Mouse (Mus musculus) heart, embryonic 12.5 days (tissue): Measurements from ENCODE around the gene H2afy2. TPM values are rescaled to one million over a fixed set of nuclear protein-coding genes. Genes with fewer than 3 reads are reported as not detected.

Experiments used
- ATAC-seq: fragments of 200-750 bp; cut with Nextera tagmentation; 2 replicates; pipeline ENCODE4 v1.8.0; 2017; ENCODE audit warnings: moderate TSS enrichment, moderate library complexity; ENCODE audit not compliant: insufficient number of reproducible peaks, low FRiP score
- H3K27ac ChIP-seq: fragments of 300-500 bp; sonication (generic); 2 replicates; pipeline ENCODE4 v1.5.1; 2016; ENCODE audit warnings: mild to moderate bottlenecking, moderate library complexity; ENCODE audit not compliant: poor library complexity, severe bottlenecking
- H3K27me3 ChIP-seq: fragments of 300-500 bp; sonication (generic); replicated peaks from 2 replicates; pipeline ENCODE4 v1.6.1; 2016; ENCODE audit warnings: mild to moderate bottlenecking, moderate library complexity
- H3K36me3 ChIP-seq: fragments of 300-500 bp; sonication (generic); 2 replicates; pipeline ENCODE4 v1.6.1; 2016; ENCODE audit warnings: mild to moderate bottlenecking, moderate library complexity
- H3K4me1 ChIP-seq: fragments of 300-500 bp; sonication (generic); replicated peaks from 2 replicates; pipeline ENCODE4 v1.6.1; 2016; ENCODE audit warnings: mild to moderate bottlenecking
- H3K4me2 ChIP-seq: fragments of 300-500 bp; sonication (generic); 2 replicates; pipeline ENCODE4 v1.6.1; 2016; ENCODE audit warnings: mild to moderate bottlenecking, moderate library complexity
- H3K4me3 ChIP-seq: fragments of 300-500 bp; sonication (generic); 2 replicates; pipeline ENCODE4 v1.5.1; 2016; ENCODE audit warnings: mild to moderate bottlenecking
- H3K9ac ChIP-seq: fragments of 300-500 bp; sonication (generic); 2 replicates; pipeline ENCODE4 v1.6.1; 2016; ENCODE audit warnings: mild to moderate bottlenecking, moderate library complexity
- H3K9me3 ChIP-seq: fragments of 300-500 bp; sonication (generic); replicated peaks from 2 replicates; pipeline ENCODE4 v1.6.1; 2016; ENCODE audit warnings: mild to moderate bottlenecking, moderate library complexity
- WGBS: fragments of 180-500 bp; shearing (Covaris S2); methylation state at CpG from one replicate; pipeline ENCODE4 v1.1.7; 2016; 5-methylcytosine and 5-hydroxymethylcytosine counted together
- polyA plus RNA-seq: library from polyadenylated mRNA; unstranded; fragments of >200 nt; fragmentation: Nextera tagmentation; extraction: Ambion mirVana; gene quantifications from 2 replicates; pipeline ENCODE4 v1.2.1, GENCODE M21; 2016

H2afy2 gene
- polyA plus RNA-seq, 1 experiment from 2014 or later: 72.7 TPM

- H3K36me3 ChIP-seq: no peaks in the 10 kb centered on the region
- H3K27ac ChIP-seq: no peak overlapping the region
- no peak for ATAC-seq
- H3K9me3 ChIP-seq: no peaks in the 10 kb centered on the region
- no peak overlapping the region for H3K9ac ChIP-seq
- peaks cover 20% of the 10 kb centered on the region for H3K4me1 ChIP-seq
- H3K27me3 ChIP-seq: no peaks in the 10 kb centered on the region
- H3K4me2 ChIP-seq: no peak overlapping the region
- no peak overlapping the region for H3K4me3 ChIP-seq
- WGBS: 40% methylated on average over 4 of the region's 4 CpGs
These were observed 39.8 kb upstream of the H2afy2 start for GRCm38 (mm10) chr10:61823731-61824115.

DNA sequence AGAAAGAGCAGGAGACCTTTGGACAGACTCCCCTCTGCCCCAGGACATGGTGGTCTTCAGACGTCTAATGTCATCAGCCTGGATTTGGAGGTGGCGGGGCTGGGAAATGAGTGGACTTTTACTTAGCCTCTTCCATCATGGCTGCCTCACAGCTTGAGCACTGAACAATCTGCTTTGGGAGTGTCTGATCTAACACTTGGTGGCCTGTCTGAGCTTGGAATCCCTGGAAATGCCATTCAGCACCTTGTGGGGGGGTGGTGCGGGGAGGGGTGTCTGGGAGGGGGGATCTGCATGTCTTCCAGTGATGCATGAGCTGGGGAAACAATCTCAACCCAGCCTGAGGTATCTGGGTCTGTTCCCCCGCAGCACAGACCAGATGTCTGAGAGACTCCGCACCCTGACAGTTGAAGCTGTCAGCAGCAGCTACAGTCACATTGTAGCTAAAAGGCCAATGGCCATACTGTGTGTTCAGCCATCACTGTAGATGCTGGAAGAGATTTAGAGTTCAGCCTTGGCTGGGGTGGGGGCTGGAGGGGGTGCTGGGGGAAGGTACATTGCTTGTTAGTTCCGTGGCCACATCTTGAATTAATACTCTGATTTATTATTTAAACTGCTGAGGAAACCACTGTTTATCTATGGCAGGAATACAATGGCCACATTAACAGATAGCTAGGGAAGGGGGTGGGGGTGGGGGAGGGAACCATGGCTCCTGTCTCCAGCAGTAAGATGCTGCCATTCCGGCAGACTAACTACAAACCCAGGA, 39.2 kb upstream of the H2afy2 start:
- H3K36me3 ChIP-seq: no peaks in the 10 kb centered on the region
- H3K9ac ChIP-seq: no peak overlapping the region
- WGBS: 30% methylated on average over 7 of the region's 7 CpGs
- no peak overlapping the region for H3K4me3 ChIP-seq
- no peak overlapping the region for H3K4me2 ChIP-seq
- no peak for ATAC-seq
- peaks cover 20% of the 10 kb centered on the region for H3K4me1 ChIP-seq
- no peaks in the 10 kb centered on the region for H3K9me3 ChIP-seq
- no peaks in the 10 kb centered on the region for H3K27me3 ChIP-seq
- H3K27ac ChIP-seq: no peak overlapping the region

DNA sequence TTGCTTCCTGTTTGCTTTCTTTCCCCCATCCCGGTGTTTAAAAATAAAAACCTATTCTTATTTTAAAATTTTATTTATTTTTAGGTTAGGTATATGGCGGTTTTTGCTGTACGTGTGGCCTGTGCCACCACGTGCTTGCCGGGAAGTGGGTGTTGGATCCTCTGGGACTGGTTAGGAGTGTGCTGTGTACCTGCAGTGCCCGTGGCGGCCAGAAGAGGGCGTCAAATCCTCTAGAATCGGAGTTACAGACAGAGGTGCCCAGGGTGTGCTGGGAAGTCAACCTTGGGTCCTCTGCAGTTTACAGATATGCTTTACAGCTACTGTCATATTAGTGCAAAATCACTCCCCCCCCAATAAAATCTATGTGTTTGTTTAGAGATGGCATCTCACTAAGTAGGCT, 36.1 kb upstream of the H2afy2 start:
- H3K9me3 ChIP-seq: no peaks in the 10 kb centered on the region
- H3K36me3 ChIP-seq: no peaks in the 10 kb centered on the region
- H3K4me2 ChIP-seq: no peak overlapping the region
- no peak overlapping the region for H3K4me3 ChIP-seq
- no peak overlapping the region for H3K27ac ChIP-seq
- no peak overlapping the region for H3K9ac ChIP-seq
- WGBS: 54% methylated on average over 9 of the region's 9 CpGs
- H3K4me1 ChIP-seq: peaks cover 10% of the 10 kb centered on the region
- no peak for ATAC-seq
- H3K27me3 ChIP-seq: no peaks in the 10 kb centered on the region; the same call in 1 of the 2 replicates

DNA sequence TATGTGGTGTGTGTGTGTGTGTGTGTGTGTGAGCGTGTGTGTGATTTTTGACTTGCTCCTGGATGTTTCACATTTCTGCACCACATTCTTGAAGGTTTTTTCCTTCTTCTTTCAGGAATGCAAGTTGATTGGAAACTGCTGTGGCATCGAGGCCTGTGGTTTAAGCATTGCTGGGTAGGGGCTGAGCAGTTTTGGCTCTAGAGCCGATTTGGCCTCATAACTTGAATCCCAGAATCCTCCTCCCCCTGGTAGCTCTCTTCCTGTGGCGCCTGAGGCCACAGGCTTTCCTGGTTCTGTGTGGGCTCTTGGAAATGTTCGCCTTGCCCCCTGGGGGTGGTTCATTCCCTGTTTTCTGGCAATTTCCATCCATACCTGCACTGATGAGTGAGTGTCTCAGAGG, 28.0 kb upstream of the H2afy2 start:
- ATAC-seq: no peak
- Histone ChIP-seq H3K4me1 (no peaks in the 10 kb centered on the region), H3K27me3 (no peaks in the 10 kb centered on the region; the same call in 1 of the 2 replicates), H3K4me3 (no peak overlapping the region), H3K9ac (no peak overlapping the region), H3K9me3 (peaks cover 6% of the 10 kb centered on the region; the same call in 1 of the 2 replicates), H3K27ac (no peak overlapping the region), H3K36me3 (no peaks in the 10 kb centered on the region), H3K4me2 (no peak overlapping the region)
- 43% methylated on average over 5 of the region's 5 CpGs for WGBS

- H3K27ac ChIP-seq: no peak overlapping the region
- H3K27me3 ChIP-seq: no peaks in the 10 kb centered on the region
- no peaks in the 10 kb centered on the region for H3K4me1 ChIP-seq
- ATAC-seq: no peak
- no peaks in the 10 kb centered on the region for H3K36me3 ChIP-seq
- H3K9me3 ChIP-seq: peaks cover 6% of the 10 kb centered on the region
- WGBS: 63% methylated on average over 15 of the region's 15 CpGs
- H3K9ac ChIP-seq: no peak overlapping the region
- H3K4me3 ChIP-seq: no peak overlapping the region
- H3K4me2 ChIP-seq: no peak overlapping the region
These were observed 14.2 kb upstream of the H2afy2 start for GRCm38 (mm10) chr10:61798133-61798576.

DNA sequence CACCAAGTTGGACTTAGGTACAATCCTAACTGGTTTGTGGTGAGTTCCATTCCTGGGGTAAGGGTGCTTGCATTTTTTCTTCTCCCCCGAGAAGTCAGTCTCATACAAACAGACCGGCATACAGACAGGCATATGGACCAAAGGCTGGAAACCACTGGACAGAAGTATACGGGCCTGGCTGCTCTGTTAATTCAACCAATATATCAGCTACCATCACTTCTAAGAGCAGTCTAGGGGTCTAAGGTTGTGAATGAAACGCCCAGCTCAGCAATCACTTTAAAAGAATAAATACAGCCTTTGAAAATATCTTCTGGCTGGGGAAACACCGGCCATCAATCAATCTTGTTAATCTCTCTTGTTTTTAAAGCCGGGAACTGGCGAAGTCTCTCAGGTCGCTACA, 11.5 kb upstream of the H2afy2 start:
- Histone ChIP-seq H3K4me1 (no peaks in the 10 kb centered on the region), H3K36me3 (no peaks in the 10 kb centered on the region), H3K27me3 (no peaks in the 10 kb centered on the region), H3K9me3 (peaks cover 4% of the 10 kb centered on the region), H3K27ac (no peak overlapping the region), H3K9ac (no peak overlapping the region), H3K4me3 (no peak overlapping the region), H3K4me2 (no peak overlapping the region)
- WGBS: 43% methylated on average over 8 of the region's 8 CpGs
- ATAC-seq: no peak

DNA sequence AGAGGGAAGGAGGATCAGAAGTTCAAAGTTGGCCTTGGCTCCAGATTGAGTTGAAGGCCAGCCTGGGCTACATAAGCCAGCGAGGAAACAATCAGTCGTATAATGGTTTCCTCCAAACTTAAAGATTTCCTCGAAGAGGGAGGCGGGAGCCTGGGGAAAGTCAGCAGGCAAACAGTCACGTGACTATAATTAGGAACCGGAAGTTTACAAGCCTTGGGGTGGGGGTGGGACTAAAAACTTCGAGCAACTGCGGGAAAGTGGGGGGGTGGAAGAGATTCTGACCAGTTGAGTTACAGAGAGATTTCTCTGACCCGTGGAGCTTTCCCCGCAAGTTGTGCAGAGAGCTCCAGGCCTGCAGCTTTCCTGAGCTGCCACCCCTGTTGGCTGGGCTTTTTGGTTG, 11.0 kb upstream of the H2afy2 start:
- ATAC-seq: no peak
- 58% methylated on average over 10 of the region's 10 CpGs for WGBS

GRCm38 (mm10) chr10:61793015-61793414, 9.1 kb upstream of the H2afy2 start:
- no peak for ATAC-seq
- Histone ChIP-seq H3K4me3 (no peak overlapping the region), H3K4me1 (no peaks in the 10 kb centered on the region), H3K27me3 (no peaks in the 10 kb centered on the region), H3K36me3 (no peaks in the 10 kb centered on the region), H3K27ac (no peak overlapping the region), H3K9ac (no peak overlapping the region), H3K4me2 (no peak overlapping the region), H3K9me3 (no peaks in the 10 kb centered on the region)
- 52% methylated on average over 8 of the region's 8 CpGs for WGBS

More for the DNA sequence above, 11.0 kb upstream of the H2afy2 start:
- Histone ChIP-seq H3K27me3 (no peaks in the 10 kb centered on the region), H3K9me3 (no peaks in the 10 kb centered on the region), H3K36me3 (no peaks in the 10 kb centered on the region), H3K9ac (no peak overlapping the region), H3K27ac (no peak overlapping the region), H3K4me1 (no peaks in the 10 kb centered on the region), H3K4me3 (no peak overlapping the region), H3K4me2 (no peak overlapping the region)

GRCm38 (mm10) chr10:61788499-61788898, 4.6 kb upstream of the H2afy2 start:
- Histone ChIP-seq H3K4me3 (no peak overlapping the region), H3K4me1 (peaks cover 12% of the 10 kb centered on the region; the same call in 1 of the 2 replicates), H3K27ac (no peak overlapping the region), H3K4me2 (no peak overlapping the region), H3K9ac (no peak overlapping the region), H3K36me3 (no peaks in the 10 kb centered on the region), H3K9me3 (no peaks in the 10 kb centered on the region), H3K27me3 (no peaks in the 10 kb centered on the region)
- WGBS: 96% methylated on average over 5 of the region's 5 CpGs
- no peak for ATAC-seq

DNA sequence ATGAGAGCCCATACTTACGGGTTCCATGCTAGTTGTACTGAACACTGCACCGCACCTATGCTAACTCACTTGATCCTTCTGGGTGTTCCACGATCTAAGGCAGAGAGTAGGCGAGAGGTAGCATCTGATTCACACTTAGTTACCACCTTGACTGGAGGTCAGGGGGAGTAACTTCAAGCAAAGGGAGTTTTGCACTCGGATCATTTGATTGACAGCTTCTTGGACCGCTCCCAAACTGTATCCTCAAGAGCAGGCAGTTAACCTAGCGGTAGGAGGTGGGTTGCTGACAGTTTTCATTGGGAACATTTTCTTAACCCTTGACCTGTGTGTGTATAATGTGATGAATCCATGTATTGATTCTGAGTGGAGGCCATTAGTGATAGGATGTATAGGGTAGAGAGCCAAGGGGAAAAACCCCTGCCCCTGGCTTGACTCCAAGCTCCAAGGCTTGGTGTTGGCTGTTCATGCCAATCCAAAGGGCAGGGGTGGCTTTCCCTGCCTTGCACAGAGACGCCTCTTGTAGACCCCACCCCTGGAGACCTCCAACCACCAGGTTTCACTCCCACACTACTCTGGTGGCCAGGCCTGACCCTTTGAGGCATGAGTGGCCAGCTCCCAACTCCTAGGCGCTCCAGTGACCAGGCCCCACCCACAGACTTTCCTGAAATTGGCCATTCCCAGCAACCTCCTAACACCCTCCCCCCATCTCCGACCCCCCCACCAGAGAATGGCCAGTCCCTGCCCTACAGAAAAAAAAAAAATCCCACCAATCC, 3.8 kb upstream of the H2afy2 start:
- no peak overlapping the region for H3K9ac ChIP-seq
- ATAC-seq: no peak
- peaks cover 12% of the 10 kb centered on the region for H3K4me1 ChIP-seq
- no peaks in the 10 kb centered on the region for H3K27me3 ChIP-seq
- H3K9me3 ChIP-seq: no peaks in the 10 kb centered on the region
- no peak overlapping the region for H3K4me3 ChIP-seq
- H3K27ac ChIP-seq: no peak overlapping the region
- H3K36me3 ChIP-seq: no peaks in the 10 kb centered on the region
- no peak overlapping the region for H3K4me2 ChIP-seq
- WGBS: 74% methylated on average over 10 of the region's 10 CpGs

DNA sequence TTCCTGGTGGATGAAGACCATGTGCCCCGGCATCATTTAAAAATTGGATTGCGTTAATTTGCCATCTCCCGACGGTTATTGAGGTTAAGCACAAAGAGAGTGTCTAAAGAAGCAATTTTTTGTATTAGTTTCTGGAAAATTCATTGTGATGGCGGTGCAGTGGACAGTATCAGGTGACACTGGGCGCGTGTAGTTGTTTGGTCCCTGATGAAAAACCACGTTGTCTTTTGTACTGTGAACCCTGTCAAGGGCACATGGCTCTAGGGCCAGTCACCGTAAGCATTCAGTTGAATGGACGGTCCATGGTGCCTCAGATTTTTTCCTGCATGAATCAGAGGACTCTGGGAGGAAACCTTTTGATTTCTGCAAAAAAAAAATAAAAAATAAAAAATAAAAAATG, 467 bp upstream of the H2afy2 start:
- Histone ChIP-seq H3K36me3 (no peaks in the 10 kb centered on the region), H3K4me2 (peak overlapping the region; percentile 80), H3K9ac (0 out of 2 replicates have a peak overlapping the region, but pooled peaks have one; percentile 91), H3K27ac (no peak overlapping the region), H3K4me3 (peak overlapping the region; percentile 84), H3K4me1 (peaks cover 22% of the 10 kb centered on the region), H3K27me3 (no peaks in the 10 kb centered on the region), H3K9me3 (no peaks in the 10 kb centered on the region)
- WGBS: 33% methylated on average over 10 of the region's 10 CpGs
- ATAC-seq: no peak
